Mouse (Mus musculus) kidney, postnatal 4 days (tissue): ENCODE results near the gene Lrrc38.

ENCODE experiments used
- DNase-seq, 2 experiments: peaks; one replicate each; pipeline ENCODE4 v3.0.0; 2021; ENCODE audit warnings: mixed read lengths in 2 of 2

The Lrrc38 gene

DNA sequence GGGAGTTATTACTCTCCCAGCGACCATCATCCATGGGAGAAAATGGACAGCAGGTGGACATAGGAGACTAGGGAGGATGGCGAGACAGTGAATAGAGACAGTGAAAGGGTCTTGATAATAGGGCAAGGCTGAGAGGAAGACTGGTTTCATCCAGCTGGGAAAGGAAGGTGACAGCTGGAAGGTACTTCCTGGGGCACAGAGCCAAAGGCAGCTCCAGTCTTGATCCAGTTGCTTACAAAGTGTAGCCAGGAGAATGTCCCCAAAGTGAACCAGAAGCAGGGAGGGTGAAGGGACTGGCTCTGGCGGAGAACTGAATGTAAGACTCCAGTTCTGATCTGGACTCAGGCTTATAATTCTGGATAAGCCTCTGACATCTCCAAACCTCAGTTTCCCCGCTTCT, 2.7 kb downstream of the Lrrc38 start:
- DNase-seq: no peak

DNA sequence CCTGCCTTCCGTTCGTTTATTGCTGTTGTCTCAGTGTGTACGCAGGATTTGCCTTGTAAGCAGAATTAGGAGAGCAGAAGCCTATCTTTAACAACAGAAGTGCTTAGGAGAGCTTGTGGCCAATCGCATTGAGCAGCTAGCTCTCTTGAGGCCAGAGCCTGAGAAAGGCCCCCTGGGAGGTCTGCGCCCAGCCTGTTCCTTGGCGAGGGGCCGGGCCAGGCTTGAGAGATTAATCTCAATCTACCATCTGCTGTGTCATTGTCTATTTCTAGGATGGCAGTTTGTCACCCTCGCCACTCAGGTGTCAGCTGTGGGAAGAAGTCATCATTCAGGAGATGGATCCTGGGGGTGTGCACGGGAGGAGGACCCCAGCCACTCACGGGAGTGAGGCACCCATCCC, 12.0 kb downstream of the Lrrc38 start:
- no peak for DNase-seq

GRCm38 (mm10) chr4:143366415-143367041, 17.0 kb downstream of the Lrrc38 start:
- no peak for DNase-seq

DNA sequence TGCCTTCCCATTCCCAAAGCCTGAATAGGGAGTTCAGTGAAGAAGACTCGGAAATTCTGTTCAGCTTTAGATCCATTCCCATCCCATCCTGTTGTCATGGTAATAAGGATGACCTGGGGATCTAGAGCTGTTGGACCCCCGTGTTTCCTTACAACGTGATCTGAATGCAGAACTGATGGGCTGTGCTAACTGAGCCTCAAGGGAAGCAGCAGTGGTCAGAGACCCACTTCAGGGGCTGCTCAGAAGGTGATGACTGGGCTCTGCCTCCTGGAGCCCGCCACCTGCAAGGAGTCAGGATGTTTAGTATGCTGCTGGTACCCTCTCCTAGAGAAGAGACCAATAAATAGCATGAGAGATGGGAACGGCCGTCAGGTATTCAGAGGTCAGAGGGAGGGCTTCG, 29.9 kb downstream of the Lrrc38 start:
- DNase-seq: no peak

GRCm38 (mm10) chr4:143379931-143380715, 30.6 kb downstream of the Lrrc38 start:
- peak in 1 of 2 experiments; percentile 22 for DNase-seq

GRCm38 (mm10) chr4:143380716-143381004, 31.1 kb downstream of the Lrrc38 start:
- peak; percentile 73 to 75 for DNase-seq

- no peak for DNase-seq
Measured at GRCm38 (mm10) chr4:143382163-143382562, 32.6 kb downstream of the Lrrc38 start.

GRCm38 (mm10) chr4:143383646-143384045, 34.1 kb downstream of the Lrrc38 start:
- DNase-seq: peak; percentile 47 to 49

- peak; percentile 70 to 78 for DNase-seq
Measured at GRCm38 (mm10) chr4:143388955-143389702, 39.6 kb downstream of the Lrrc38 start.

GRCm38 (mm10) chr4:143394181-143394580, 44.6 kb downstream of the Lrrc38 start, which contains the start of gene Pramel1:
Gene Pramel1, plus strand, starts transcription at chr4:143394428.
- DNase-seq: no peak

- DNase-seq: no peak
Measured at GRCm38 (mm10) chr4:143411566-143412218, 62.1 kb downstream of the Lrrc38 start.

GRCm38 (mm10) chr4:143412219-143413092, 62.9 kb downstream of the Lrrc38 start, which contains the start of gene Pramef8:
Gene Pramef8, plus strand, starts transcription at chr4:143412426.
- peak; percentile 91 to 94 for DNase-seq

GRCm38 (mm10) chr4:143413621-143414020, 64.1 kb downstream of the Lrrc38 start:
- DNase-seq: no peak

DNA sequence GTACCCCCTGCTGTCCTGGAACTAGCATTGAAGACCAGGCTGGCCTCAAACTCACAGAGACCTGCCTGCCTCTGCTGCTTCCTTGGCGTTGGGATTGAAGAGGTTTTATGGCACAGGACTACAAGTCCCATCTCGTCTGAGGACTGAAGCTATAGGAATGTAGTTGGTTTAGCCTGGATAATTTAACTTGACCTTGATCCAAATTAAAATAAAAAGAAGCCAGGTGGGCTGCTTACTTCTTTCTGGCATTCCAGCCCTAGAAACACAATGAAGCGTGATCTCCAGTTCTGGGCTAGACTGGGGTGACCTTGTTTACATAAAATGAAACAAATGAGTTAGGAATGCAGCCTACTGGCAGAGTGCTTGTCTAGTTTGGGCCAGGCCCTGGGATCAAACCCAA, 64.6 kb downstream of the Lrrc38 start:
- DNase-seq: no peak
